Comparison of ENCODE assay signal across 25 mouse cellular contexts in the genomic region with DNA sequence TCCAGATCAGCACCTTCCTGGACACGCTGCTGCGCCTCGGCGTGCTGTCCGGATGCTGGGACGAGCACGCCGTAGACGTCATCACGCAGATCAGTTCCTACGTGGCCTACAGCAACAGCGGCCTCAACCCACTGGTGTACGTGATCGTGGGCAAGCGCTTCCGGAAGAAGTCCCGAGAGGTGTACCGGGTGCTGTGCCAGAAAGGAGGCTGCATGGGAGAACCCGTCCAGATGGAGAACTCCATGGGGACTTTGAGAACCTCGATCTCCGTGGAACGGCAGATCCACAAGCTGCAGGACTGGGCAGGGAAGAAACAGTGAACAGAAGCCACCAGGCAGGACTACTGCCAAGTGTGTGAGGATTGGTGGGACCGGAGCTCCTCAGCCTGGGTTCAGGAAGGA. TPM values are rescaled to one million over a fixed set of nuclear protein-coding genes. Genes with fewer than 3 reads are reported as not detected.
A peak's percentile ranks its signal among the peaks of the same experiment; 100 is the strongest.
DNase-seq lines count a peak whose midpoint lies in the region; ATAC-seq and TF ChIP-seq lines count a peak whose summit lies in the region.
"Had no signal": no experiment of that assay in that cellular context is flagged by ENCODE, and none has a peak within 500 bp of the region (broad histone marks: within the 10 kb centered on the region; RNA-seq: fewer than 3 reads in every experiment).

No protein-coding gene starts in this region.

- no peak for TF ChIP-seq EP300 in stomach, postnatal 0 days (optimal IDR thresholded peaks at IDR 0.05)

- no peak for ATAC-seq in cerebellum, adult (ENCODE audit: insufficient number of reproducible peaks, low FRiP score, low TSS enrichment)
- ATAC-seq in stomach, postnatal 0 days (ENCODE audit: low FRiP score, low TSS enrichment): no peak
- ATAC-seq: CD4-positive, CD25-positive, alpha-beta regulatory T cell, adult 4 months; forebrain, embryonic 15.5 days; intestine, embryonic 16.5 days; Patski had no signal

- H3K36me3 ChIP-seq in testis, adult 2 months (ENCODE audit: control insufficient read depth, insufficient read depth, low read length): no peaks in the 10 kb centered on the region
- H3K36me3 ChIP-seq in stomach, postnatal 0 days (ENCODE audit: control insufficient read depth, insufficient read depth, low read length): no peaks in the 10 kb centered on the region
- H3K36me3 ChIP-seq: embryonic facial prominence, embryonic 10.5 days; forebrain, embryonic 10.5 days; forebrain, embryonic 15.5 days; heart, embryonic 12.5 days; hindbrain, embryonic 10.5 days had no signal

- peak; percentile 54; the same call in 1 of the 2 replicates for TF ChIP-seq POLR2A in testis, adult 2 months (IDR thresholded peaks at IDR 0.05; ENCODE audit: control insufficient read depth, low read depth, low read length)

- DNase-seq in cerebellum, adult 11 months: peak; percentile 15
- DNase-seq in testis, postnatal 10 days (ENCODE audit: low spot score): no peak
- peak; percentile 69 for DNase-seq in cerebellum, adult 9-11 months
- peak; percentile 56 to 58 for DNase-seq in cerebellum, postnatal 36 days
- no peak for DNase-seq in stomach, postnatal 0 days (ENCODE audit: low spot score)
- no peak for DNase-seq in kidney, postnatal 25 days
- DNase-seq: adrenal gland, adult 2 months; adrenal gland, postnatal 25 days; B cell, adult 2 months; gastrocnemius, postnatal 14 days; kidney, adult 2 months had no signal

- no peak for TF ChIP-seq CTCF in testis, adult 2 months (IDR thresholded peaks at IDR 0.05; ENCODE audit: control insufficient read depth, insufficient read depth, insufficient replicate concordance, low read depth, low read length)
- TF ChIP-seq CTCF in stomach, postnatal 0 days (IDR thresholded peaks at IDR 0.05; ENCODE audit: low read depth): no peak

- peaks cover 9% of the 10 kb centered on the region for H3K4me1 ChIP-seq in testis, adult 2 months (ENCODE audit: control insufficient read depth, insufficient read depth, low read length)
- no peaks in the 10 kb centered on the region for H3K4me1 ChIP-seq in stomach, postnatal 0 days (replicated peaks; ENCODE audit: control insufficient read depth, insufficient read depth)
- H3K4me1 ChIP-seq: forebrain, embryonic 15.5 days had no signal

- H3K4me3 ChIP-seq in testis, adult 2 months (ENCODE audit: control insufficient read depth, low read depth, low read length): peak overlapping the region; percentile 51
- no peak overlapping the region for H3K4me3 ChIP-seq in stomach, postnatal 0 days (ENCODE audit: low read depth, low read length)
- H3K4me3 ChIP-seq: embryonic facial prominence, embryonic 10.5 days; erythroblast, embryonic 14.5 days; forebrain, embryonic 10.5 days; forebrain, embryonic 15.5 days; heart, embryonic 12.5 days; hindbrain, embryonic 10.5 days had no signal

- 94% methylated on average over 23 of the region's 23 CpGs for WGBS in stomach, postnatal 0 days

- H3K9me3 ChIP-seq in stomach, postnatal 0 days (ENCODE audit: control insufficient read depth, low read length): no peaks in the 10 kb centered on the region
- H3K9me3 ChIP-seq: embryonic facial prominence, embryonic 10.5 days; forebrain, embryonic 10.5 days; forebrain, embryonic 15.5 days; heart, embryonic 12.5 days; hindbrain, embryonic 10.5 days had no signal

- H3K27me3 ChIP-seq in testis, adult 2 months (ENCODE audit: control insufficient read depth, insufficient read depth, low read length): no peaks in the 10 kb centered on the region
- no peaks in the 10 kb centered on the region for H3K27me3 ChIP-seq in stomach, postnatal 0 days (ENCODE audit: control insufficient read depth, insufficient read depth, low read length)
- H3K27me3 ChIP-seq: forebrain, embryonic 15.5 days; Patski had no signal

- H3K27ac ChIP-seq in testis, adult 2 months (ENCODE audit: control insufficient read depth, insufficient read depth, low read depth, low read length): no peak overlapping the region
- H3K27ac ChIP-seq in stomach, postnatal 0 days (replicated peaks): no peak overlapping the region
- H3K27ac ChIP-seq: forebrain, embryonic 10.5 days; forebrain, embryonic 15.5 days; hindbrain, embryonic 10.5 days; hindbrain, embryonic 14.5 days had no signal

- H3K9ac ChIP-seq in stomach, postnatal 0 days (ENCODE audit: low read length): no peak overlapping the region
- H3K9ac ChIP-seq: forebrain, embryonic 15.5 days; heart, embryonic 12.5 days; hindbrain, embryonic 14.5 days had no signal

- no peak overlapping the region for H3K4me2 ChIP-seq in stomach, postnatal 0 days (replicated peaks; ENCODE audit: low read depth)
- H3K4me2 ChIP-seq: forebrain, embryonic 15.5 days; heart, embryonic 12.5 days; hindbrain, embryonic 14.5 days had no signal

RNA-seq across cellular contexts. Expression of gene Bdkrb1, which starts 10.5 kb away (rescaled TPM):
- polyA plus RNA-seq in testis, adult 2 months (2012; rRNA removed): 0.88 and 1.0 TPM in 2 replicates
- 1.8 and 2.3 TPM in 2 replicates for polyA plus RNA-seq in stomach, postnatal 0 days (2015; fragmentation: Nextera tagmentation; extraction: Ambion mirVana)
- polyA plus RNA-seq: erythroblast, embryonic 14.5 days; forebrain, embryonic 10.5 days; frontal cortex, adult 2 months; heart, embryonic 12.5 days; heart, embryonic 16.5 days; kidney, adult 2 months had no signal

RNA-seq across cellular contexts. Expression of gene Bdkrb2, which starts 29.3 kb away (rescaled TPM):
- 0.61 and 0.62 TPM in 2 replicates for polyA plus RNA-seq in testis, adult 2 months (2012; rRNA removed)
- 4.0 and 4.1 TPM in 2 replicates for polyA plus RNA-seq in stomach, postnatal 0 days (2015; fragmentation: Nextera tagmentation; extraction: Ambion mirVana)
- polyA plus RNA-seq: CD4-positive, CD25-positive, alpha-beta regulatory T cell, adult 4 months; erythroblast, embryonic 14.5 days had no signal

Comparison
In these comparisons a context has a peak if more than half of its experiments do, and no peak if none do; other contexts are left out.
1. DNase-seq: peak in cerebellum, adult 11 months (single experiment), cerebellum, adult 9-11 months (single experiment) and cerebellum, postnatal 36 days (2 of 2); none in testis, postnatal 10 days (single experiment), stomach, postnatal 0 days (single experiment) and kidney, postnatal 25 days (0 of 2).